Mouse (Mus musculus) left cerebral cortex, postnatal 10 days (tissue): ENCODE data around the gene C2cd4b. TPM values are rescaled to one million over a fixed set of nuclear protein-coding genes. Genes with fewer than 3 reads are reported as not detected.

Experiments used
- microRNA-seq: library from miRNA; unstranded; fragments of <30 nt; microRNA quantifications from one replicate; pipeline ENCODE4 v1.2.0, GENCODE M21; 2022
- total RNA-seq, 2 experiments: library from RNA; stranded (reverse); gene quantifications; 2 replicates each; pipeline ENCODE4 v1.2.3; 2021

C2cd4b gene
- total RNA-seq, 2 experiments from 2014 or later: 2.3 to 3.0 TPM

Small RNA genes within 50 kb of the gene (microRNA-seq; reads per million reads assigned to microRNA genes)
- gene Mir7241 (not detected), gene Mir7242 (not detected)

Other genes with a start within 250 kb of the C2cd4b start
- 100 to 1,000 TPM; 121 to 123 TPM for gene Tln2, start 199.7 kb upstream of the C2cd4b start, total RNA-seq
- under 1 TPM in 1 of 2 experiments, not detected in 1; 0.24 TPM for gene C2cd4a, start 72.9 kb downstream of the C2cd4b start, total RNA-seq
- gene Vps13c, start 81.0 kb downstream of the C2cd4b start, total RNA-seq: 10 to 100 TPM; 50.6 to 55.8 TPM